Mouse (Mus musculus) bone marrow macrophage, adult 2 months (primary cell): Measurements from ENCODE around the gene Slc39a11.

Source experiments
- CTCF ChIP-seq: IDR thresholded peaks from 2 replicates; pipeline ENCODE4 v1.5.1; 2012; ENCODE audit warnings: low read depth, mild to moderate bottlenecking, low read length, moderate library complexity
- POLR2A ChIP-seq: IDR thresholded peaks from 2 replicates; pipeline ENCODE4 v1.6.1; 2012; ENCODE audit warnings: mild to moderate bottlenecking, low read depth, low read length, borderline replicate concordance

DNA sequence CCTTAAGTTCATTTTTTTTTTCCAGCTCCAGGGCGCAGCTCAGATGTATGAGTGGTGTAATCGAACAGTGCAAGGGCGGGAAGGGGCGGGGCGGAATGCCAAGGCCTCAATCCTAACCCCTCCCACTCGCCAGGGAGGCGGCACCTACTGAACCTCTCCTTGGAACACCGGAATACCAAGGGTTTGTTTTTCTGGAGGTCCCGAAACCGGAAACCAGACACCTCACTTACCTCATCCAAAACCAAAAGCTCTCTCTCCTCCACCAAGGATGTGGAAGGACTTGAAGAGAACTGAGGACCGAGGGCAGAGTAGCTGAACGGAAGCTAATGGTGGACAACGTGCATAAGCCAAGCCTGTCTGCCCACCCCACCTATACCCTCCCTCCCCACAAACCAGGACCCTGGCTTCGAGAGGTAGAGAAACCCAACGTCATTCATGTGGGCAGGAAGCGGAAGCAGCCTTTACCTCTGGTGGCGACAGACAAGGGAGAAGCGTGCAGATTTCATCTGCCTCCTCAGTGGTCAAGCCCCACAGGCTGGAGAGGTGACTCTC lies 441.3 kb downstream of the Slc39a11 start:
- TF ChIP-seq POLR2A (no peak), CTCF (no peak)
